Mouse (Mus musculus) lung, adult 2 months (tissue): ENCODE measurements around the gene Tnpo2. TPM values are rescaled to one million over a fixed set of nuclear protein-coding genes. Genes with fewer than 3 reads are reported as not detected.
A peak's percentile ranks its signal among the peaks of the same experiment; 100 is the strongest.
"Not testable (repeated sequence)": the region's sequence is repeated elsewhere in the genome, so short reads cannot be mapped to it uniquely, and the experiment has no call there.

Source experiments
- DNase-seq: peaks from one replicate; pipeline ENCODE4 v3.0.0; 2022
- H3K4me1 ChIP-seq: fragments of 200-500 bp; 2 replicates; pipeline ENCODE4 v1.6.1; 2011; ENCODE audit warnings: low read length; ENCODE audit not compliant: control insufficient read depth, insufficient read depth
- H3K4me3 ChIP-seq: fragments of 200-500 bp; replicated peaks from 2 replicates; pipeline ENCODE3; 2011; ENCODE audit warnings: low read depth, mild to moderate bottlenecking, control low read depth, low read length; ENCODE audit errors: extremely low read depth
- CTCF ChIP-seq: fragments of 200-500 bp; IDR thresholded peaks from 2 replicates; pipeline ENCODE4 v1.5.1; 2011; ENCODE audit warnings: mild to moderate bottlenecking, low read length, control low read depth; ENCODE audit not compliant: insufficient read depth
- POLR2A ChIP-seq: fragments of 200-500 bp; IDR thresholded peaks from 2 replicates; pipeline ENCODE4 v1.6.1; 2011; ENCODE audit warnings: low read depth, mild to moderate bottlenecking, control low read depth, low read length, borderline replicate concordance; ENCODE audit errors: extremely low read depth
- WGBS: fragments of 180-500 bp; shearing (Covaris S2); methylation state at CpG from one replicate; pipeline ENCODE4 v1.1.7; 2018; 5-methylcytosine and 5-hydroxymethylcytosine counted together
- polyA plus RNA-seq: library from polyadenylated mRNA; depleted of rRNA; stranded (reverse); fragments of >200 nt; gene quantifications from 2 replicates; pipeline ENCODE4 v1.2.3, GENCODE M21; 2012

The Tnpo2 gene
- polyA plus RNA-seq, 1 experiment: 68.3 TPM

- TF ChIP-seq CTCF (no peak), POLR2A (no peak)
- under 1% methylated on average over 30 of the region's 30 CpGs for WGBS
- Histone ChIP-seq H3K4me3 (peak within 1 kb of the TSS; percentile 87), H3K4me1 (peaks cover 15% of the 10 kb centered on the region)
- DNase-seq: peak; percentile 68
Observed at GRCm38 (mm10) chr8:85080532-85081215, 44.0 kb downstream of the Tnpo2 start, which contains the start of gene Wdr83os. Gene Wdr83os (plus strand): TSS chr8:85080740.

- H3K4me1 ChIP-seq: peaks cover 15% of the 10 kb centered on the region
- H3K4me3 ChIP-seq: peak within 1 kb of the TSS; percentile 87
- TF ChIP-seq POLR2A (no peak), CTCF (no peak)
- under 1% methylated on average over 9 of the region's 9 CpGs for WGBS
- peak; percentile 62 for DNase-seq
Observed at GRCm38 (mm10) chr8:85081216-85081555, 44.5 kb downstream of the Tnpo2 start, which contains the start of gene Wdr83. Gene Wdr83 (minus strand): TSS chr8:85081306.

- H3K4me1 ChIP-seq: peaks cover 15% of the 10 kb centered on the region
- 70% methylated on average over 4 of the region's 4 CpGs for WGBS
- not testable (repeated sequence) for H3K4me3 ChIP-seq, DNase-seq
Observed at GRCm38 (mm10) chr8:85082169-85082568, 45.5 kb downstream of the Tnpo2 start.

GRCm38 (mm10) chr8:85083108-85083813 is 46.5 kb downstream of the Tnpo2 start, which contains the start of gene Man2b1:
Gene Man2b1 (plus strand): TSS chr8:85083270.
- WGBS: under 1% methylated on average over 30 of the region's 30 CpGs
- DNase-seq: peak; percentile 89
- Histone ChIP-seq H3K4me1 (peaks cover 15% of the 10 kb centered on the region), H3K4me3 (peak within 1 kb of the TSS; percentile 90)
- TF ChIP-seq POLR2A (peak; percentile 94; the same call in 1 of the 2 replicates), CTCF (0 out of 2 replicates have a peak, but pooled peaks have one; percentile 9)

GRCm38 (mm10) chr8:85084633-85085032 is 47.9 kb downstream of the Tnpo2 start:
- TF ChIP-seq POLR2A (no peak), CTCF (no peak)
- WGBS: 80% methylated on average over 8 of the region's 8 CpGs
- Histone ChIP-seq H3K4me3 (no peak overlapping the region), H3K4me1 (peaks cover 15% of the 10 kb centered on the region)
- no peak for DNase-seq

GRCm38 (mm10) chr8:85086238-85086637 is 49.5 kb downstream of the Tnpo2 start:
- TF ChIP-seq POLR2A: no peak
- no peak for TF ChIP-seq CTCF
- Histone ChIP-seq H3K4me3 (no peak overlapping the region), H3K4me1 (peaks cover 9% of the 10 kb centered on the region)
- WGBS: 90% methylated on average over 3 of the region's 3 CpGs
- DNase-seq: no peak

GRCm38 (mm10) chr8:85088771-85089170 is 52.1 kb downstream of the Tnpo2 start:
- Histone ChIP-seq H3K4me1 (peaks cover 2% of the 10 kb centered on the region), H3K4me3 (no peak overlapping the region)
- no peak for TF ChIP-seq CTCF
- no peak for TF ChIP-seq POLR2A
- 79% methylated on average over 2 of the region's 2 CpGs for whole genome bisulfite sequencing
- no peak for DNase-seq

GRCm38 (mm10) chr8:85090856-85091255 is 54.1 kb downstream of the Tnpo2 start:
- WGBS: 85% methylated on average over 11 of the region's 11 CpGs
- TF ChIP-seq CTCF (no peak), POLR2A (no peak)
- no peaks in the 10 kb centered on the region for H3K4me1 ChIP-seq
- H3K4me3 ChIP-seq: no peak overlapping the region
- DNase-seq: no peak

GRCm38 (mm10) chr8:85091526-85092090 is 54.9 kb downstream of the Tnpo2 start:
- no peak overlapping the region for H3K4me3 ChIP-seq
- no peaks in the 10 kb centered on the region for H3K4me1 ChIP-seq
- DNase-seq: no peak
- WGBS: 54% methylated on average over 21 of the region's 21 CpGs
- no peak for TF ChIP-seq POLR2A
- TF ChIP-seq CTCF: no peak

- H3K4me3 ChIP-seq: no peak overlapping the region
- DNase-seq: no peak
- 90% methylated on average over 13 of the region's 13 CpGs for WGBS
- no peaks in the 10 kb centered on the region for H3K4me1 ChIP-seq
- TF ChIP-seq CTCF (no peak), POLR2A (no peak)
Observed at GRCm38 (mm10) chr8:85095051-85095450, 58.3 kb downstream of the Tnpo2 start.

GRCm38 (mm10) chr8:85095566-85095965 is 58.9 kb downstream of the Tnpo2 start:
- H3K4me1 ChIP-seq: no peaks in the 10 kb centered on the region
- H3K4me3 ChIP-seq: no peak overlapping the region
- DNase-seq: no peak
- WGBS: 96% methylated on average over 7 of the region's 7 CpGs
- no peak for TF ChIP-seq CTCF
- TF ChIP-seq POLR2A: no peak
